Mouse (Mus musculus) bone marrow macrophage, adult 2 months (primary cell): ENCODE results near the gene Dlg5.

ENCODE experiments used
- CTCF ChIP-seq: IDR thresholded peaks from 2 replicates; pipeline ENCODE4 v1.5.1; 2012; ENCODE audit warnings: low read depth, mild to moderate bottlenecking, low read length, moderate library complexity
- POLR2A ChIP-seq: IDR thresholded peaks from 2 replicates; pipeline ENCODE4 v1.6.1; 2012; ENCODE audit warnings: mild to moderate bottlenecking, low read depth, low read length, borderline replicate concordance

- no peak for TF ChIP-seq CTCF
- TF ChIP-seq POLR2A = no peak
These were observed 29.8 kb upstream of the Dlg5 start for GRCm38 (mm10) chr14:24275534-24275933.
